Mouse (Mus musculus) midbrain, embryonic 11.5 days (tissue): ENCODE data around the gene Ldb3. TPM values are rescaled to one million over a fixed set of nuclear protein-coding genes. Genes with fewer than 3 reads are reported as not detected.
A peak's percentile ranks its signal among the peaks of the same experiment; 100 is the strongest.

ENCODE experiments used
- ATAC-seq: fragments of 200-750 bp; cut with Nextera tagmentation; 2 replicates; pipeline ENCODE4 v1.8.0; 2017; ENCODE audit warnings: moderate TSS enrichment, moderate library complexity; ENCODE audit not compliant: low FRiP score
- DNase-seq: peaks from one replicate; pipeline ENCODE4 v3.0.0; 2015; ENCODE audit warnings: low spot score; ENCODE audit errors: missing footprints
- H3K27ac ChIP-seq: fragments of 300-500 bp; sonication (generic); 2 replicates; pipeline ENCODE4 v1.5.1; 2014; ENCODE audit warnings: low read depth, low read length
- H3K27me3 ChIP-seq: fragments of 300-500 bp; sonication (generic); 2 replicates; pipeline ENCODE4 v1.6.1; 2014; ENCODE audit warnings: mild to moderate bottlenecking, low read length, moderate library complexity, mixed read lengths; ENCODE audit not compliant: control insufficient read depth, insufficient read depth
- H3K36me3 ChIP-seq: fragments of 300-500 bp; sonication (generic); 2 replicates; pipeline ENCODE4 v1.6.1; 2014; ENCODE audit warnings: mild to moderate bottlenecking, low read length, moderate library complexity, mixed read lengths; ENCODE audit not compliant: control insufficient read depth, insufficient read depth
- H3K4me1 ChIP-seq: fragments of 300-500 bp; sonication (generic); 2 replicates; pipeline ENCODE4 v1.6.1; 2014; ENCODE audit warnings: low read length; ENCODE audit not compliant: control insufficient read depth, insufficient read depth
- H3K4me2 ChIP-seq: fragments of 300-500 bp; sonication (generic); 2 replicates; pipeline ENCODE4 v1.6.1; 2014; ENCODE audit warnings: mild to moderate bottlenecking, moderate library complexity
- H3K4me3 ChIP-seq: fragments of 300-500 bp; sonication (generic); 2 replicates; pipeline ENCODE4 v1.5.1; 2014; ENCODE audit warnings: low read depth, low read length
- H3K9ac ChIP-seq: fragments of 300-500 bp; sonication (generic); 2 replicates; pipeline ENCODE4 v1.6.1; 2014; ENCODE audit warnings: low read length
- H3K9me3 ChIP-seq: fragments of 300-500 bp; sonication (generic); 2 replicates; pipeline ENCODE4 v1.6.1; 2016; ENCODE audit warnings: low read length; ENCODE audit not compliant: control insufficient read depth
- WGBS: fragments of 180-500 bp; shearing (Covaris S2); extraction: QIAGEN DNeasy Blood & Tissue Kit; methylation state at CpG from one replicate; pipeline ENCODE4 v1.1.7; 2014; 5-methylcytosine and 5-hydroxymethylcytosine counted together
- polyA plus RNA-seq: library from polyadenylated mRNA; unstranded; fragments of >200 nt; fragmentation: Nextera tagmentation; extraction: Ambion mirVana; gene quantifications from 2 replicates; pipeline ENCODE4 v1.2.1, GENCODE M21; 2014

Ldb3 gene
- polyA plus RNA-seq, 1 experiment from 2014 or later: 0.07 TPM

DNA sequence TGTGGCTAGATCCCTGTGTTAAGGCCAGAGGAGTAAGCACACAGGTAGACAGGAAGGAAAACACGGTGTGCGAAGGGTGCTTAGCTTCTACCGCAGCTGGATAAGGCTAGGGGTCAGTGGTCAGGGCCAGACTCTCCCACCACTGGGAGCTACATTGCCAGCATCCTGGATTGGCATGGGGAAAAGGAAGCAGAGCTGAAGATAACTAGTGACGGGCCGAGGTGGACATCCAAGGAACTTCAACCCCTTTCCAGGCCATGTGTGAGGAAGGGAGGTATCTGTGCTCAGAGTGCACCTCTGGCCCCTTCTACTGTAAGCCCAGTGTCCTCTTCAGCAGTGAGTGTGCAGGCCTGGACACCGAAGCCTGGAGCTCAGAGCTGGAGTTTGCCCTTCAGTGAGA lies 35.0 kb downstream of the Ldb3 start:
- Histone ChIP-seq H3K36me3 (no peaks in the 10 kb centered on the region), H3K4me3 (no peak overlapping the region), H3K4me2 (no peak overlapping the region), H3K4me1 (no peaks in the 10 kb centered on the region), H3K27me3 (no peaks in the 10 kb centered on the region), H3K9me3 (no peaks in the 10 kb centered on the region), H3K9ac (no peak overlapping the region), H3K27ac (no peak overlapping the region)
- DNase-seq: no peak
- ATAC-seq: no peak
- WGBS: 85% methylated on average over 6 of the region's 6 CpGs

DNA sequence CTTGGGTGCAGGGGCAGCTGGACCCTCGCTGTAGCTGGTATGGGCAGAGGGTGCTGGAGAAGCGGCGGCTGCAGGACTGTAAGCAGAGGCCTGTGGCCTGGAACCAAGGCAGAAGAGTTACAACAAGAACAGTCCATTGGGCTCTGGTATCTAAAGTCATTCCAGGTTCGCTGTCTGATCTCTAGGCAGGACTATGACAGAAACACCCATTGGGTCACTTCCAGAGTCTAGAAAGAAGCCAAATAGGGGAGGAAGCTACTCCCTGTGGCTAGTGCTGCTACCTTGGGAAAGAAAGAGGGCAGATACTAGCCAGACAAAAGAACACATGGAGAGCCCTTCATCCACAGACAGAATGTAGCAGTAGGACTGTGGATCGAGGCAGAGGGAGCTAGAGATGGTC lies 36.3 kb downstream of the Ldb3 start:
- H3K27ac ChIP-seq: no peak overlapping the region
- H3K36me3 ChIP-seq: no peaks in the 10 kb centered on the region
- no peaks in the 10 kb centered on the region for H3K9me3 ChIP-seq
- H3K9ac ChIP-seq: no peak overlapping the region
- WGBS: 84% methylated on average over 5 of the region's 5 CpGs
- ATAC-seq (no peak), DNase-seq (no peak)
- no peaks in the 10 kb centered on the region for H3K27me3 ChIP-seq
- H3K4me1 ChIP-seq: no peaks in the 10 kb centered on the region
- no peak overlapping the region for H3K4me3 ChIP-seq
- H3K4me2 ChIP-seq: no peak overlapping the region

DNA sequence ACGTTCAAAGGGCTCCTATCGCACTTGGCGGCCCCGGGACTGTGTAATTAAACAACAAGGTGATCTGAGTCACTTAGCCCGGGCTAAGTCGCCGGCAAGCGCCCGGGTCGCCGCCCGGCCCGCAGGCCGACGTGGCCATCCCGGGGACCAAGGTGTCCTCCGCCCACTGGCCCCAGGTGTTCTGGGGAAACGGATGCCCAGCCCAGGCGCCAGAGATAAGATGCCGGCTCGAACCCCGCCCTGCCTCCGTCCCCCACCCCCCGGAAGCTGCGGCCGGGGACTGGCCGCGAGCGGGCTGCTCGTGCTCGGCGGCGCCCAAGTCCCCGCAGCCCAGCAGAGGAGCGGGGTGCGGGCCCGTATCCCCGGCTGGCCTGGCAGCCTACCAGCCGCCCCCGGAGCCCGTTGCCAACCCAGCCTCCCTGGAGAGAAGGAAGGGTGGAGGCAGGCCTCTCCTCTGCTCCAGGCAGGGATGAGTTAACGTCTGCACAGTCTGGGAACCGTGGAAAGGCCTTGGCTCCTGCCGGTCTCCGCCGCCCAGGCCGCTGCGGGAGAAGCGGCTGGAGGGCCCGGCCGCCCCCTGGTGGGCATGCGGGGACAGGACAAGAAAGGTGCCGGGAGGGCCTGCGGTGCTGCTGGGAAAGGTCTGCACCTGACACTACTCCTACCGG lies 39.3 kb downstream of the Ldb3 start:
- WGBS: under 1% methylated on average over 53 of the region's 55 CpGs

DNA sequence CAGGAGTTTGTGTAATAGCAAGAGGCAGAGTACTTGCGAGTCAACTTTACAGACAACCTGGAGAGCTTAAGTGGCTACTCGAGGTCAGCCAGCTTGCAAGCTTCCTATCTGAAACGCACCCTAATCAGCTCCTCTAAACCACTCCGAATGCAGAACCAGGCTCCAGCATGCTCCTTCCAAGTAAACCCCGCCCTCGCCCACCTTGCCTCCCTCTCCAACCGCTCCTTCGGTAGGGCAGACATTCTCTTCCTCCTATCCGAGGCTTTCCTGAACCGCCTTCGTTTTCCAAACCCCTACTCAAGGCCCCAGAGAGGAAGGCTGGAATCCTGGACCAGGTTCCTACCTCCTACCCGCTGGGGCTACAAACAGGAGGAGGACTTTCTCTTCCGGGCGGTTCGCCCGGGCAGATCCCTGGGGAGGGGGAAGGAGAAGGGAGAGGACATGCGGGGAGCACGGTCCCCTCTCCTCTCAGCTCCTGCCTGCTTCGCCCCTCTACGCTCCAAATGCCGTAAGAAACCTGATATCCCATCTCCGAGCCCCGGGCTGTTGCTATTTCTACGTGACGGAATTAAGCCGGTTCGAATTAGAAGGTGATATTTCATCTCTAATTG lies 40.0 kb downstream of the Ldb3 start:
- Histone ChIP-seq H3K36me3 (no peaks in the 10 kb centered on the region), H3K4me1 (no peaks in the 10 kb centered on the region), H3K4me3 (peak overlapping the region; percentile 69), H3K27ac (no peak overlapping the region), H3K9me3 (no peaks in the 10 kb centered on the region), H3K4me2 (peak overlapping the region; percentile 79), H3K27me3 (no peaks in the 10 kb centered on the region), H3K9ac (peak overlapping the region; percentile 73)
- DNase-seq: peak; percentile 97
- peak; percentile 69 for ATAC-seq
- WGBS: under 1% methylated on average over 27 of the region's 27 CpGs

More for the DNA sequence above, 39.3 kb downstream of the Ldb3 start:
- DNase-seq (peak; percentile 99), ATAC-seq (peak; percentile 96)
- Histone ChIP-seq H3K9ac (peak overlapping the region; percentile 73), H3K4me2 (peak overlapping the region; percentile 79), H3K4me3 (peak overlapping the region; percentile 69), H3K27me3 (no peaks in the 10 kb centered on the region), H3K4me1 (no peaks in the 10 kb centered on the region), H3K9me3 (no peaks in the 10 kb centered on the region), H3K27ac (0 out of 2 replicates have a peak overlapping the region, but pooled peaks have one; percentile 6), H3K36me3 (no peaks in the 10 kb centered on the region)

DNA sequence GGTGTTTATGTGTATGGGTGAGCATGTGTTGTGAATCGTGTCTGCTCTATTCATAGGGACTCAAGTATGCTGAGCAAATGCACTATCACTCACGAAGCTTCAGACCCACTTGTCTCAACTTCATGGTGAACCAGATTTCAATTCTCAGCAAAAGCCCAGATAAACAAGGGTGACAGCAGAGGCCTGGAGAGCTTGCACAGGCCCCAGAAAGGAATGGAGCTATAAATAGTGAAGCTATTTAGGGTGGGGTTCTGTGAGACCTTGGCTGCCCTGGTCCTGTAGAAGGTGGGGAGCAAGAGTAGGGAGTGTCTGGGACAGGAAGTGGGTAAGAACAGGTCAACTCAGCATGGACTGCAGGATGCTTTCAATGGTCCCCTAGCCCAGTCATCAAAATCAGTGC lies 43.9 kb downstream of the Ldb3 start:
- Histone ChIP-seq H3K4me3 (no peak overlapping the region), H3K9ac (no peak overlapping the region), H3K36me3 (no peaks in the 10 kb centered on the region), H3K4me2 (no peak overlapping the region), H3K27ac (no peak overlapping the region), H3K9me3 (no peaks in the 10 kb centered on the region), H3K4me1 (no peaks in the 10 kb centered on the region), H3K27me3 (no peaks in the 10 kb centered on the region)
- DNase-seq (no peak), ATAC-seq (no peak)
- 74% methylated on average over 2 of the region's 2 CpGs for WGBS

DNA sequence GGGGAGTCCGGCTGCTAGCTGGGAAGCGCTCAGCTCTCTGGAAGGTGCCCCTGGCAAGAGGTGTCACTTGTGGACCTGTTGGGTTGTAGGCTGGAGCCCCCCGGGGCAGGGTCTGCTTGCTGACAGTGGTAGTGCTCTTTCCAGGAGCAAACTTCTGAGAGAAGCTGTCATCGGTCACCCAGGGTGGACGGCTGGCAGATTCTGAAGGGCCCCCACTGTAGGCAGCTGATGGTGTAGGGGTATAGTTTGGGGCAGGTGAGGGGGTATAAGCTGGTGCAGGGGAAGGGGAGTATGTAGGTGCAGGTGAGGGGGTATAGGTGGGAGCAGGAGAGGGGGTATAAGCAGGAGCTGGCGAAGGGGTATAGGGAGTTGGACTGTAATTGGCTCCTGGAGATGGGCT lies 44.5 kb downstream of the Ldb3 start:
- H3K4me2 ChIP-seq: no peak overlapping the region
- H3K27me3 ChIP-seq: no peaks in the 10 kb centered on the region
- ATAC-seq (no peak), DNase-seq (no peak)
- H3K9me3 ChIP-seq: no peaks in the 10 kb centered on the region
- no peak overlapping the region for H3K27ac ChIP-seq
- no peak overlapping the region for H3K4me3 ChIP-seq
- H3K4me1 ChIP-seq: no peaks in the 10 kb centered on the region
- H3K36me3 ChIP-seq: no peaks in the 10 kb centered on the region
- 85% methylated on average over 6 of the region's 6 CpGs for WGBS
- no peak overlapping the region for H3K9ac ChIP-seq

DNA sequence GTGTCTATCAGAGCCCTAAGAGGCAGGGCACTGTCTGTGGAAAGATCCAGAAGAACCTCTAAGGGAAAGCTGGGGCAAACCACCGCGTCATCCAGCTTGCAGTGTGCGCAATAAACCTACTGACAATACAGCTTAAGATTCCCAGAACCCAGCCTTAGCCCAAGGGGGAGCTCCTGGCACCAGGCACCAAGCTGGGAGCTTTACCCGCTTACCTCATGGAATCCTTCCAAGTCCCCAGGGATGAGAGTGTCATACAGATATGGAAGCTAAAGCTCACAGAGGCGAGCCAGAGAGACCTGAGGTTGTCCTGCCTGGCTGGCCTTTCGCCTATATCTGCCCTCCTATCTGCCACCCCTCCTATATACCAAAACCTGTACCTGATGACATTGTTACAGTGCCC lies 44.9 kb downstream of the Ldb3 start:
- no peaks in the 10 kb centered on the region for H3K4me1 ChIP-seq
- WGBS: 70% methylated on average over 6 of the region's 6 CpGs
- no peaks in the 10 kb centered on the region for H3K9me3 ChIP-seq
- no peaks in the 10 kb centered on the region for H3K36me3 ChIP-seq
- no peaks in the 10 kb centered on the region for H3K27me3 ChIP-seq
- no peak overlapping the region for H3K9ac ChIP-seq
- ATAC-seq: no peak
- DNase-seq: no peak
- H3K27ac ChIP-seq: no peak overlapping the region
- no peak overlapping the region for H3K4me2 ChIP-seq
- no peak overlapping the region for H3K4me3 ChIP-seq

DNA sequence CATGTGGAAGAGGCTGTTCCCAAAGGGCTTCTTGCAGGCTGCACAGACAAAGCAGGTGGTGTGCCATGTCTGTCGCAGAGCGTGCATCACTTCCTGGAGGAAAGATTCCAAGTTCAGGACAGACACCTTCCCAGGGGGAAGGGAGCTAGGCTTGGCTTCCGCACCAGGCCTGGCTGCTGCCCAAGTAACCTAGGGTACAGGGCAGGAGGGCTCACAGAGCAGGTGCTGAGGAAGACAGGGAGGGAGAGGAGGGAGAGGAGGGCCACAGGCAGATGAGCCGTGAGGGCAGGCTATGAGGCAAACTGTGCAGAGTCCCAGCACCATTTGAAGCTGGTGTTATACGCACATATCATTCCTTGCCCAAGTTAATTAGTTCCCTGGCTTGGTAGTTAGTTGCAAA lies 46.6 kb downstream of the Ldb3 start:
- no peak for DNase-seq
- Histone ChIP-seq H3K9ac (no peak overlapping the region), H3K27me3 (no peaks in the 10 kb centered on the region), H3K36me3 (no peaks in the 10 kb centered on the region), H3K4me2 (no peak overlapping the region), H3K4me1 (no peaks in the 10 kb centered on the region), H3K9me3 (no peaks in the 10 kb centered on the region), H3K4me3 (no peak overlapping the region), H3K27ac (no peak overlapping the region)
- no peak for ATAC-seq
- 82% methylated on average over 5 of the region's 5 CpGs for WGBS

DNA sequence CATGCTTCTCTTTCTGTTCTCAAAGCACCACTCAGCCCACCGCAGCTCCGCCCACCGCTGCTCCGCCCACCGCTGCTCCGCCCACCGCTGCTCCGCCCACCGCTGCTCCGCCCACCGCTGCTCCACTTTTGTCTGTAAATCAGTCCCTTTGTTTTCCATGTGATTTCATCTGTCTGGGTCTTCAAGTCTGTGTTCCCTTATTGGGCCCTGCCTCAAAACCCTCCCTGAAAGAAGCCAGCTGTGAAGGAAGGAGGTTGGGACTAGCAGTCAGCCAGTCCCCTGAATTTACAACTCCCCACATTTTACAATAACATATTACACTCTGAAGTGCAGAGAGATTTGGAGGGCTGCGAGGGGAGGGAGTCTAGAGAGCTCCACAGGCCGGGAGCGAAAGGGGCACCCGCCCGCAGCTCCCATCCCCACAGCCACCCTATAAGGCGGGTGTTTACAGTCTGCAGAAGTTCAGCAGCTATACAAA lies 47.8 kb downstream of the Ldb3 start:
- no peaks in the 10 kb centered on the region for H3K4me1 ChIP-seq
- H3K9ac ChIP-seq: peak overlapping the region; percentile 40
- ATAC-seq (peak; percentile 46; the same call in 1 of the 2 replicates), DNase-seq (peak; percentile 85)
- no peaks in the 10 kb centered on the region for H3K27me3 ChIP-seq
- 10% methylated on average over 17 of the region's 17 CpGs for WGBS
- H3K4me3 ChIP-seq: no peak overlapping the region
- no peak overlapping the region for H3K27ac ChIP-seq
- H3K4me2 ChIP-seq: no peak overlapping the region
- H3K36me3 ChIP-seq: no peaks in the 10 kb centered on the region
- no peaks in the 10 kb centered on the region for H3K9me3 ChIP-seq
